Mouse (Mus musculus) splenic B cell, adult 2 months (primary cell): Measurements from ENCODE around the gene Zic5.
A peak's percentile ranks its signal among the peaks of the same experiment; 100 is the strongest.

Source experiments
- DNase-seq: peaks from one replicate; pipeline ENCODE4 v3.0.0-alpha.2; 2011; ENCODE audit warnings: low read depth, low spot score
- H3K27me3 ChIP-seq: 2 replicates; pipeline ENCODE4 v1.6.1; 2012; ENCODE audit warnings: mild to moderate bottlenecking, low read length, moderate library complexity, mixed read lengths; ENCODE audit not compliant: control insufficient read depth, poor library complexity, insufficient read depth, severe bottlenecking
- H3K36me3 ChIP-seq: 2 replicates; pipeline ENCODE4 v1.6.1; 2012; ENCODE audit warnings: mild to moderate bottlenecking, low read length, moderate library complexity, mixed read lengths; ENCODE audit not compliant: control insufficient read depth, poor library complexity, insufficient read depth, severe bottlenecking

Zic5 gene

GRCm38 (mm10) chr14:122464763-122465741 lies at the start of gene Zic5:
Zic5 (minus strand) TSS chr14:122465677.
- H3K36me3 ChIP-seq, result no peaks in the 10 kb centered on the region
- no peak for DNase-seq
- H3K27me3 ChIP-seq, result peaks cover 4% of the 10 kb centered on the region

GRCm38 (mm10) chr14:122513511-122514036 lies 48.1 kb upstream of the Zic5 start:
- no peak for DNase-seq
- H3K36me3 ChIP-seq, result no peaks in the 10 kb centered on the region
- H3K27me3 ChIP-seq, result no peaks in the 10 kb centered on the region

GRCm38 (mm10) chr14:122511519-122511918 lies 46.0 kb upstream of the Zic5 start:
- Histone ChIP-seq H3K27me3 (no peaks in the 10 kb centered on the region), H3K36me3 (no peaks in the 10 kb centered on the region)
- DNase-seq, result no peak

- H3K36me3 ChIP-seq, result no peaks in the 10 kb centered on the region
- no peaks in the 10 kb centered on the region for H3K27me3 ChIP-seq
- DNase-seq, result no peak
Observed at GRCm38 (mm10) chr14:122509058-122509457, 43.6 kb upstream of the Zic5 start.

GRCm38 (mm10) chr14:122492015-122492414 lies 26.5 kb upstream of the Zic5 start:
- no peaks in the 10 kb centered on the region for H3K36me3 ChIP-seq
- no peak for DNase-seq
- H3K27me3 ChIP-seq, result no peaks in the 10 kb centered on the region

GRCm38 (mm10) chr14:122491521-122491920 lies 26.0 kb upstream of the Zic5 start:
- Histone ChIP-seq H3K36me3 (no peaks in the 10 kb centered on the region), H3K27me3 (no peaks in the 10 kb centered on the region)
- DNase-seq, result no peak

- Histone ChIP-seq H3K27me3 (no peaks in the 10 kb centered on the region), H3K36me3 (no peaks in the 10 kb centered on the region)
- no peak for DNase-seq
Observed at GRCm38 (mm10) chr14:122490441-122491328, 25.2 kb upstream of the Zic5 start, which contains the start of gene Gm10837. Gm10837 (plus strand) TSS chr14:122490586.

GRCm38 (mm10) chr14:122489686-122490414 lies 24.4 kb upstream of the Zic5 start:
- peaks cover 2% of the 10 kb centered on the region; the same call in 1 of the 2 replicates for H3K27me3 ChIP-seq
- DNase-seq, result peak; percentile 35
- H3K36me3 ChIP-seq, result no peaks in the 10 kb centered on the region

GRCm38 (mm10) chr14:122489041-122489440 lies 23.6 kb upstream of the Zic5 start:
- Histone ChIP-seq H3K36me3 (no peaks in the 10 kb centered on the region), H3K27me3 (peaks cover 2% of the 10 kb centered on the region; the same call in 1 of the 2 replicates)
- peak; percentile 30 for DNase-seq

- no peak for DNase-seq
- Histone ChIP-seq H3K36me3 (no peaks in the 10 kb centered on the region), H3K27me3 (peaks cover 2% of the 10 kb centered on the region; the same call in 1 of the 2 replicates)
Observed at GRCm38 (mm10) chr14:122487366-122487765, 21.9 kb upstream of the Zic5 start.

- H3K36me3 ChIP-seq, result no peaks in the 10 kb centered on the region
- H3K27me3 ChIP-seq, result peaks cover 4% of the 10 kb centered on the region
- DNase-seq, result no peak
Observed at GRCm38 (mm10) chr14:122486611-122487010, 21.1 kb upstream of the Zic5 start.

- DNase-seq, result no peak
- peaks cover 4% of the 10 kb centered on the region for H3K27me3 ChIP-seq
- no peaks in the 10 kb centered on the region for H3K36me3 ChIP-seq
Observed at GRCm38 (mm10) chr14:122485635-122486181, 20.2 kb upstream of the Zic5 start.

GRCm38 (mm10) chr14:122484844-122485551 lies 19.5 kb upstream of the Zic5 start:
- H3K36me3 ChIP-seq, result no peaks in the 10 kb centered on the region
- no peak for DNase-seq
- H3K27me3 ChIP-seq, result peaks cover 4% of the 10 kb centered on the region
